Mouse (Mus musculus) neural tube, embryonic 12.5 days (tissue): ENCODE measurements around the gene Zfp664. TPM values are rescaled to one million over a fixed set of nuclear protein-coding genes. Genes with fewer than 3 reads are reported as not detected.

Experiments used
- ATAC-seq: fragments of 200-750 bp; cut with Nextera tagmentation; 2 replicates; pipeline ENCODE4 v1.8.0; 2017; ENCODE audit warnings: low read depth, mild to moderate bottlenecking, moderate TSS enrichment, moderate library complexity; ENCODE audit not compliant: low FRiP score
- H3K27ac ChIP-seq: fragments of 300-500 bp; sonication (generic); 2 replicates; pipeline ENCODE4 v1.5.1; 2016
- H3K27me3 ChIP-seq: fragments of 300-500 bp; sonication (generic); replicated peaks from 2 replicates; pipeline ENCODE4 v1.6.1; 2016; ENCODE audit warnings: mild to moderate bottlenecking
- H3K36me3 ChIP-seq: fragments of 300-500 bp; sonication (generic); 2 replicates; pipeline ENCODE4 v1.6.1; 2016; ENCODE audit warnings: mild to moderate bottlenecking
- H3K4me1 ChIP-seq: fragments of 300-500 bp; sonication (generic); 2 replicates; pipeline ENCODE4 v1.6.1; 2016
- H3K4me2 ChIP-seq: fragments of 300-500 bp; sonication (generic); replicated peaks from 2 replicates; pipeline ENCODE4 v1.6.1; 2016; ENCODE audit warnings: mild to moderate bottlenecking
- H3K4me3 ChIP-seq: fragments of 300-500 bp; sonication (generic); 2 replicates; pipeline ENCODE4 v1.5.1; 2016
- H3K9ac ChIP-seq: fragments of 300-500 bp; sonication (generic); 2 replicates; pipeline ENCODE4 v1.6.1; 2016; ENCODE audit warnings: mild to moderate bottlenecking
- H3K9me3 ChIP-seq: fragments of 300-500 bp; sonication (generic); 2 replicates; pipeline ENCODE4 v1.6.1; 2016; ENCODE audit warnings: mild to moderate bottlenecking
- WGBS: fragments of 180-500 bp; shearing (Covaris S2); methylation state at CpG from one replicate; pipeline ENCODE4 v1.1.7; 2016; 5-methylcytosine and 5-hydroxymethylcytosine counted together
- polyA plus RNA-seq: library from polyadenylated mRNA; unstranded; fragments of >200 nt; fragmentation: Nextera tagmentation; extraction: Ambion mirVana; gene quantifications from 2 replicates; pipeline ENCODE4 v1.2.1, GENCODE M21; 2016

The Zfp664 gene
- polyA plus RNA-seq, 1 experiment from 2014 or later = 138 TPM

DNA sequence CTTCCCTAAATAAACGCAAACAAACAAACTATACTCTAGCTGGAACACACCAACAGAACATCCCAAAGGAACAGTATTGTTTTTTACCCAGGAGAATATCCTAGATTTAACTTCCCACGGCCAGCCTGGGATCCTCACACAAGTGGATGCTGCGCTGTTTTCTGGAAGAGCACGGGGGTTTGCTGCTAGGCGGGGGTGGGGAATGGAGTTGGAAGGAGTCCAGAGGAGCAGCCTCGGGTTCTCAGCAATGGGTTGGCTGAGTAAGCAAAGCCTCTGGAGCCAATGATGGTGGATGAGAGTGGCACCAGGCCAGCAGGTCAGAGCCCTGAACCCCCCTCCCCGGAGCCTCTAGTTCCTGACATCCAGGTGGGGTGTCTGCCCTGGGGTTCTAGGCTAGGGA is 72.1 kb downstream of the Zfp664 start:
- Histone ChIP-seq H3K4me3 (no peak overlapping the region), H3K27me3 (no peaks in the 10 kb centered on the region), H3K4me1 (peaks cover 12% of the 10 kb centered on the region), H3K9ac (no peak overlapping the region), H3K4me2 (no peak overlapping the region), H3K36me3 (no peaks in the 10 kb centered on the region), H3K9me3 (no peaks in the 10 kb centered on the region), H3K27ac (no peak overlapping the region)
- no peak for ATAC-seq
- WGBS = 76% methylated on average over 7 of the region's 7 CpGs

GRCm38 (mm10) chr5:124943181-124943792 is 80.8 kb downstream of the Zfp664 start:
- no peak overlapping the region for H3K4me3 ChIP-seq
- ATAC-seq = no peak; the same call in 1 of the 2 replicates

DNA sequence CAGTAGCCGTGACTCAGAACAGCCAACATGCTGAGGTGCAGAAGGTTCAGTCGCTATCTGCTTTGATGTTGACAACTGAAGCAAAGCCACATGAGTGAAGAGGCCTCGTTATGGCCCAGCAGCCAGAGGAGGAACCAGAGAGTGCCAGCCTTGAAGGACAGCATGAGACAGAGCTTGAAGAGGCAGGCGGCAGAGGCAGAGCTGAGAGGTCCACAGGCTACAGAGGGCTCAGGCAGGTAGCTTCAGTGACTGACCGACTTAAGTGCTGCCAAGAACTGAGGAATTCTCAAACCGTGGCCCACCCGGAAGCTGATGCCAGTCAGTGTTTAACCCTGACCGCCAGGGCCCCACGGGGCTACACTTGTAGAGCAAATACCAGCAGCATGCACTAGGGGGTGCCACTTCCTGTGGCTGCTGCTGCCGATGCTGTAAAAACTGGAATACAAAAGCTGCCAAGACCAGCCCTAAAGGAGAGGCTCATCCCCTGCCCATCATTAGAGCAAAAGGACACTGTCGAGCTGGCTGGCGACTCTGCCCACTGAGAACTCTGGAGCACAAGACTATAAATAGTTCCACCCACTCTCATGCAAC is 81.4 kb downstream of the Zfp664 start:
- H3K27ac ChIP-seq = no peak overlapping the region
- no peak overlapping the region for H3K4me3 ChIP-seq
- H3K4me1 ChIP-seq = no peaks in the 10 kb centered on the region
- no peak overlapping the region for H3K4me2 ChIP-seq
- no peaks in the 10 kb centered on the region for H3K36me3 ChIP-seq
- H3K9ac ChIP-seq = no peak overlapping the region
- H3K9me3 ChIP-seq = peaks cover 8% of the 10 kb centered on the region
- 66% methylated on average over 12 of the region's 12 CpGs for whole genome bisulfite sequencing
- H3K27me3 ChIP-seq = no peaks in the 10 kb centered on the region
- ATAC-seq = no peak

More at GRCm38 (mm10) chr5:124943181-124943792, 80.8 kb downstream of the Zfp664 start:
- 73% methylated on average over 12 of the region's 12 CpGs for WGBS
- no peak overlapping the region for H3K27ac ChIP-seq
- peaks cover 8% of the 10 kb centered on the region for H3K9me3 ChIP-seq
- H3K4me1 ChIP-seq = no peaks in the 10 kb centered on the region
- no peaks in the 10 kb centered on the region for H3K36me3 ChIP-seq
- H3K9ac ChIP-seq = no peak overlapping the region
- no peak overlapping the region for H3K4me2 ChIP-seq
- H3K27me3 ChIP-seq = no peaks in the 10 kb centered on the region

DNA sequence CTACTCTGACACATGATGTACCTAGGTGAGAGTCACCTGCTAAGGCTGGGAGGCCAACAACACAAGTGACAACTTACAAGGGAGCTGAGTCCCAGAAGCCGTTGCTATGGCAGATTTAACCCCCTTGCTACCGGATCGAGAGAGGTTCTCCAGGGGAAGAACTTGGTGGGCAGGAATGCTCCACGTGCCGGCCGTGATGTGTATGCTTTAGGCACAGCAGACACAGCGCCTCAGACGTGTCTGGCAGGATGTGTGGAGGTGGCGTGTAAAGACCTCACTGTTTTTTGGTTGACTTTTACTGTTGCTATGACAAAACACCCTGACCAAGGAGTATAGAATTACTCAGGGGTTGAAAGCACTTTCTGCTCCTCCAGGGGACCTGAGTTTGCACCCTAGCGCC is 81.9 kb downstream of the Zfp664 start:
- Histone ChIP-seq H3K27me3 (no peaks in the 10 kb centered on the region), H3K4me1 (no peaks in the 10 kb centered on the region), H3K4me2 (no peak overlapping the region), H3K36me3 (no peaks in the 10 kb centered on the region), H3K9ac (no peak overlapping the region), H3K9me3 (peaks cover 8% of the 10 kb centered on the region), H3K4me3 (no peak overlapping the region), H3K27ac (no peak overlapping the region)
- no peak for ATAC-seq
- WGBS = 88% methylated on average over 10 of the region's 10 CpGs

GRCm38 (mm10) chr5:124945046-124945445 is 82.6 kb downstream of the Zfp664 start:
- Histone ChIP-seq H3K36me3 (no peaks in the 10 kb centered on the region), H3K4me1 (no peaks in the 10 kb centered on the region), H3K4me2 (no peak overlapping the region), H3K9ac (no peak overlapping the region), H3K27ac (no peak overlapping the region), H3K27me3 (no peaks in the 10 kb centered on the region), H3K9me3 (peaks cover 8% of the 10 kb centered on the region), H3K4me3 (no peak overlapping the region)
- 87% methylated on average over 4 of the region's 4 CpGs for WGBS
- no peak for ATAC-seq

DNA sequence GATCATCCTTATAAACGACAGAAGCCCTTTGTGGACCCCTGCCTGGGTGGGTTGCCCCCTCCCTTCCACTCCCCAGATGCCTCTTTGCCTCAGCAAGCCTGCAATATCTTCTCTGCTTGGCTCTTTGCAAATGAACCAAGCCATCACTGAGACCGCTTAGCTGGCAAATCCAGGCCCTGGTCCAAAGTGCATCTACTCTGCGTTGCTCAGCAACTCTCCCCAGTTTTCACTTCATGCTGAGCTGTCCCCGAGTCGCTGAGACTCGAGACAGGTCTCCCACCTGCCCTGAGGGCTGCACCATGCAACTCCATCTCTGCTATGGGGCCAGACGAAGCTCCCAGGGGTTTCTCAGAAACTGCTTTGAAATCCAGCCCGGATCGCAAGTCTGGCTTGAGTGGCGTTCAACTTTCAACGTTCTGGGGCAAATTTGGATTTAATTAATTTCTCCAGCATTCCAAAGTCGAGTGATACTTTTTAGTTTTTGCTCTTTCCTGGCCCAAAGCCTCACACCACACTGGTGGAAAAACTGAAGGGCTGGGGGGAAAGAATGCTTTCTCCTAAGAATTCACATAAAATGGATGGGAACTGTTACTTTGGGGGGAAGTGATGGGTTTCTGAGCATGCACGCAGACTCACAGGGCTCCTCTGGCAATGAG is 88.3 kb downstream of the Zfp664 start:
- Histone ChIP-seq H3K27me3 (no peaks in the 10 kb centered on the region), H3K9me3 (peaks cover 8% of the 10 kb centered on the region)
- WGBS = 68% methylated on average over 13 of the region's 13 CpGs

DNA sequence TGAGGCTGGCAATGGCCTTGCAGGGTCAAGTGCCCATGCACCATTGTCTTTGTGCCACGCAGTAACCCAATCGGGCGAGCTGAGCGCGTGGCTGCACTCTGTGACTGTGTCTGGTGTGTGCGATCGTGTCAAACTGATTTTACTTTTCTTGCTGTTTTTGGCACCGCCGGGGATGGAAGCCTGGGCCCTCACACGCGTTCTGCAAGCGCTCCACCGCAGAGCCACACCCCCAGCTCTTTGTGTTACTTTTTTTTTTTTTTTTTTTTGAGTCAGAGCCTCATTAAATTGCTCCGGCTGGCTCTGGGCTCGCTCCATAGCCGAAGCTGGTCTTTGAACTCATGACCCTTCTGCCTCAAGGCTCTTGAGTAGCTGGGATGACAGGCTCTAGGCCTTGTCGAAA is 88.8 kb downstream of the Zfp664 start:
- H3K9me3 ChIP-seq = peaks cover 8% of the 10 kb centered on the region
- no peaks in the 10 kb centered on the region for H3K36me3 ChIP-seq
- WGBS = 76% methylated on average over 17 of the region's 17 CpGs
- H3K27ac ChIP-seq = no peak overlapping the region
- ATAC-seq = no peak
- no peak overlapping the region for H3K4me2 ChIP-seq
- no peaks in the 10 kb centered on the region for H3K4me1 ChIP-seq
- H3K9ac ChIP-seq = no peak overlapping the region
- H3K27me3 ChIP-seq = no peaks in the 10 kb centered on the region
- no peak overlapping the region for H3K4me3 ChIP-seq

More for the DNA sequence above, 88.3 kb downstream of the Zfp664 start:
- Histone ChIP-seq H3K4me2 (no peak overlapping the region), H3K9ac (no peak overlapping the region), H3K4me3 (no peak overlapping the region), H3K36me3 (no peaks in the 10 kb centered on the region), H3K27ac (no peak overlapping the region), H3K4me1 (no peaks in the 10 kb centered on the region)
- no peak for ATAC-seq

Other genes with a start within 250 kb of the Zfp664 start
- 49.3 and 52.1 TPM in 2 replicates for gene Atp6v0a2, start 234.1 kb upstream of the Zfp664 start, polyA plus RNA-seq
- gene Dnah10, start 137.6 kb upstream of the Zfp664 start, polyA plus RNA-seq = 0.15 and 0.18 TPM in 2 replicates
- 36.4 and 42.2 TPM in 2 replicates for gene Ccdc92, start 267 bp upstream of the Zfp664 start, polyA plus RNA-seq
- gene Rflna, start 140.5 kb downstream of the Zfp664 start, polyA plus RNA-seq = 6.3 and 9.1 TPM in 2 replicates